Mouse (Mus musculus) neutrophil, adult 65 days (primary cell): ENCODE data around the gene Atp6ap1. TPM values are rescaled to one million over a fixed set of nuclear protein-coding genes. Genes with fewer than 3 reads are reported as not detected.

Experiments
- total RNA-seq: library from RNA; stranded (reverse); gene quantifications from 2 replicates; pipeline ENCODE4 v1.2.4, GENCODE M21; 2023

The Atp6ap1 gene
- total RNA-seq, result 176 and 181 TPM in 2 replicates

DNA sequence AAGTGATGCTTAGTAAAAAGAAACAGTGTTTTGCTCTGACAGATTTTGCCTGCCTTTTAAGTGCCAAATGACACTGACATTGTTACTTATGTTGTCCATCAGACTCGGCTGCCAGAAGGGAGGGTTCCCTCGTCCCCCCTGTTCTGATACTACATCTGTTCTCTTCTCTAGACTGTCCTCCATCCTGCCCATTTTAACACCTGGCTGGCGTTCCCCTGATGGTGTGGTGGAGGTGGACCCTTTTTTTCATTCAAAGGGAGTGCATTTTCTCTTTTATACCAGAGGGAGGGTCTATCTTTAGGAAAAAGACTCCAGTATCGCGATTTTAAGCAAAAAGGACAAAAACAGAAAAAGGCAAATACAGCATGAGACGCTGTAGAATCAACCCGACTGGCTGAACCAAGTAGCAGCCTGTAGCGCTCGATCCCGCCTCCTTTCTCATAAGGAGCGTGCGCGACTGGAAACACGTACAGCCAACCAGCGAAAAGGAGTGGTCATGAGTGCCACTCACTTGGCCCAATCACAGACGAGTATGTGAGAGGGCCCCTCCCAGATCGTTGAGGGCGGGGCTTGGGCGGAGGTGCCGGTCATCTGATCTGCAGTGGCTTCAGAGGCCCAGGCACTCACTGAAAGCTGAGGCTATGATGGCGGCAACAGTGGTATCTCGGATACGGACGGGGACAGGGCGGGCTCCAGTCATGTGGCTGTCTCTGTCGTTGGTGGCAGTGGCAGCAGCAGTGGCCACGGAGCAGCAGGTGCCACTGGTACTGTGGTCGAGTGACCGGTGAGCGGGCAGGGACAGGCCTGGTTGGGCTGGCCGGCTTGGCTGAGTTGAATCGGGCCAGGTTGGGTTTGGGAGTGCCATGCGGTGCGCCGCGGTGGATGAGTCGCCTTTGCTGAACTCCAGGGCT, at the start of gene Atp6ap1:
Gene Atp6ap1 (plus strand): TSS at position 560 of the 911 bp plus-strand sequence.

DNA sequence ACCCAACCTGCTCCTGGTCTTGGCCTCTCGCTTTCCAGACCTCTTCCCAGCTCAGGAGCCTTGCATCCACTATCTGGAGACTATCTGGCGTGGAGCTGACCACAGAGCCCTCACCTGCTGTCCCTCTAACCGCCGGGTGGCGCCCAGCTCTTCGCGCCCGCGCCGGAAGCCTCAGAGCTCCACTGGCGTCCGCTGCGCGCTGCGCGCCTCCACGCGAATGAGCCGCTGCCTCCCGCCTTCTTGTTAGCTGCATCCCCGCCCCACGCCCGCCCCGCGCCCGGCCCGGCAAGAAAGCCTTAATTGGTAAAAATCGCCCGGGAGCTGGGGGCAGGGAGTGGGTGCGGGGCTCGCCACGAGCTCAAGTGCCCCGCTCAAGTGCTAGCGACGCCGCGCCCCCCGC, 47.3 kb upstream of the Atp6ap1 start, which contains the start of gene Flna:
Gene Flna (minus strand): TSS at position 206 of the 400 bp plus-strand sequence.

DNA sequence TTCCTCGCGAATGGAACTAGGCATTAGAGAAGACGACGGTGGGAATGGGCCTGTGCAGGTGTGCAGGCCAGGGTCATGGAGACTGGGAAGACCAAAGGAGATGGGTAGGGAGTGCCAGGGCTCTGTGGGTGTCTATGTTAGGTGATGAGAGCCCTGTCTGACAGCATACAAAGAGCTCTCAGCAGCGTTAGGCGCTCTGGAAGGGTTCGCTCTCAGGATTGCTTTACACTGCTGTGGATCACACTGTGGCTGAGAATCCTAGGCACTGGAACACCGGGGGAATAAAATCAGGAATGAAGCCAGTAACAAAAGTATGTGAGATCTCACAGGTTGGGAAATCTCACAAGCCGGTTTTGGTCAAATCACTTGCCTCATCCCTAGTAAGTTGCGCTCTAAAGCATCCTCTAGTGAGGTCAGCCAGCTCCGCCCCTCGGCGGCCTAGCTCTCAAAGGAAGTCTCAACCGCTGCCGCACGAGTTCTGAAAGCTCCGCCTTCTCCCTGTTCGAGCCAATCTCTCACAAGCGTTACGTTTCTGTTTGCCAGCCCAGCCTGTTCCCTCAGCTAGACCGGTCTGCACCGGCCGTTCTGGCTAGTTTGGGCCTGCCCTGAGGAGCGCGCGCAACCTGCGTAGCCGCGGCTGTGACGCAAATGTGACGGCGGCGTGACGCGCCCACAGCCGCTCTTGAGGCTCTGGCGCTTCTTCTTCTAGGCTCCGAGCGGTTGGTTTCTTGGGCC, 42.6 kb upstream of the Atp6ap1 start, which contains the start of gene Emd:
Gene Emd (plus strand): TSS at position 535 of the 735 bp plus-strand sequence.

DNA sequence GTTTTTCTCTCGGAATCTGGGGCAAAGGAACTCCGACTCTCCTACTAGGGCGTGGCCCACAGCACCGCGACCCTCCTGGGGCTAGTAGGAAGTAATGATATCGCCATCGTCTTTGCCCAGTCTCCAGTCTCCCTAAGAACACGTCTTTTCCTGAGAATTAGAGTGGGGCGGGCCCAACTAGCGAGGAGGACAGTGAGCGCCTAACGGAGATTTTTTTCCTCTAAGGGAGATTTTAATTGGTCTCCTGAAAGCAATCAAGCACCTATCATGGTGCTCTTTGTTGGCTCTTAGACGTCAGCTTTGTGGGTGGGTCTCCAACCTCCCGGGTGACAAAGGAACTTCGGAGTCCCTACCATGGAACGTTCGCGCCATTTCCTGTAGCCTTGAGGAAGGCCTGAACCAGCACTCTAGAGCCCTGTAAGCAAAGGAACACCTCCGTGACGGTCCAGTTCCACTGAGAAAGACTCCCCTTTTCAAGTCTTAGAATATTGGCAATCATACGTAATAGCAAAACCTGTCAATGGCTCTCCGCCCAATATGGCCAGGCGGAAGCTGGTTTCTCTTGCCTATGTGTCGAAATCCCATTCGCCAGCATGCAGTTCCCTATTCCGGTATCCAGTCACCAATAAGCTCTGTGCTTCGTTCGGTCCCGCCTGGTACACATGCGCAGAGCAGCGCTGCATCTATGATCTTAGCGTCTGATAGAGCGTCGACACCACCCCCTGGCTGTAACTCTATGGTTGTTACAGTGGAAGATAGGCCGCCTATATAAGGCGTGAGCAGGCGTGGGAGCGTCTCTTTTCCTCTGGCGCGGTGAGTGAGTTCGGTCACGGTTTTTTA, 26.6 kb upstream of the Atp6ap1 start, which contains the start of gene Rpl10:
Gene Rpl10 (plus strand): TSS at position 751 of the 840 bp plus-strand sequence.

DNA sequence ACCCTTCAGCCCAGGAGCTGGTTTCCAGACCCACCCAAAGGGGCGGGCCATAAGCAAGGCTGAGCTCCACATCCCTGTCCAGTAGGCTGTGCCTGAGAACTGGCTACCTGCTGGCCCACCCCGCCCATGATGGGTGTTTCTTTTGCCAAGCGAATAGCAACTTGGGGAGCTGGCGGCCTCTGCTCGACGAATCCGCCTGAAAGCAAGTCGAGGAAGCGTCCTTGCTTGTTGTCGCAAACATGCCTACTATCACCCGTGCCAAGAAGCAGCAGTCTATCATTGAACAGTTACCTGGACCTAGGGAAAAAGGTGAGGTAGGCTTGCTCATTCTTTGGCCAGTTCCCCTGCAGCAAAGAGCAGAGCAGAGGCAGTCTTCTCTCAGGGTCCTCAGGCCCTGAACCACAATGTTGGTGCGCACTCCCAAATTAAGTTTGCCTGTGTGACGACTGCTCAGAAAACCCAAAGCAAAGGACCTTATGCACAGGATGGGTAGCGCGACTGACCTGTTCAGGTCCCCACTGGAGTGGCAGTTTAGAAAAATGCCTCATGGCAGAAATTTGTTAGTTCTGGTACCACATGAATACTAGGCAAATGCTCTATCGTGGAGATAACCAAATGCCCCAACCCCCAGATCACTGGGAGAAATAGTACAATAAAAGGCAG, 15.0 kb upstream of the Atp6ap1 start, which contains the start of the genes Taz and Dnase1l1:
Gene Taz (plus strand): TSS at position 181 of the 663 bp plus-strand sequence.
Gene Dnase1l1 (minus strand): TSS at position 606 of the 663 bp plus-strand sequence.

DNA sequence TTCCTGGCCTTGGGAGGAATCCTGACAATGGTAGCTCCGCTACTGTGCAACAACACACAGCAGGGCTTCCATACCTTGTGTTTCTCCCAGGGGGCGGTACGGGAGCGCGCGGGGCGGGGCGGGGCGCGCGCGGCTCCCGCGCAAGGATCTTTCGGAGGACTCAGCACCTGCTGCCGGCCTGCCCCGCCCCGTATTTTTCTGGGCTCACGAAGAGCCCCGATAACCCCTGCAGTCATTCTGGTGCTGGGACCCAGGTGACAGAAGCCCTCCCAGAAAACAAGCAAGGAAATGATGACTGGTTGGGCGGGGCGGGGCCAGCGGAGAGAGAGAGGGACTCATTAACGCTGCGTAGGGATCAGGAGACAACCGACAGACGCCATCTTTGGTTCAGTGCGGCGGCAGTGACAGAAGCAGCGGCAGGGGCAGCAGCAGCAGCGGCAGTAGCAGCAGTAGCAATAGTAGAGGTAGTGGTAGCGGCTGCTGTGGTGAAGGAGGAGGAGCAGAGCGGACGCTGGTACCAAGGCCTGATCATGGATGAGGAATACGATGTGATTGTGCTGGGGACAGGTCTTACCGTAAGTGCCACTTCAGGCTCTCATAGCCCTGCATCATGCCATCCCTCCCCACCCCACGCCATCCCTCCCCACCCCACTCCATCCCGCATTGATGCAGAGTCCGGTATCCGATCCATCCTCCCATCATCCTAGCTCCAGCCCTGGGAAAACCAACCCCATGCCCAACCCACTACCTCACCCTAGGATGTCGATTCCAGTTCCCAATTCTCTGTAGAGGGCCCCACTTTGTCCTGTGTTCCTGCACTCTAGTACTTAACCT, 8.2 kb downstream of the Atp6ap1 start, which contains the start of gene Gdi1:
Gene Gdi1 (plus strand): TSS at position 132 of the 834 bp plus-strand sequence.

DNA sequence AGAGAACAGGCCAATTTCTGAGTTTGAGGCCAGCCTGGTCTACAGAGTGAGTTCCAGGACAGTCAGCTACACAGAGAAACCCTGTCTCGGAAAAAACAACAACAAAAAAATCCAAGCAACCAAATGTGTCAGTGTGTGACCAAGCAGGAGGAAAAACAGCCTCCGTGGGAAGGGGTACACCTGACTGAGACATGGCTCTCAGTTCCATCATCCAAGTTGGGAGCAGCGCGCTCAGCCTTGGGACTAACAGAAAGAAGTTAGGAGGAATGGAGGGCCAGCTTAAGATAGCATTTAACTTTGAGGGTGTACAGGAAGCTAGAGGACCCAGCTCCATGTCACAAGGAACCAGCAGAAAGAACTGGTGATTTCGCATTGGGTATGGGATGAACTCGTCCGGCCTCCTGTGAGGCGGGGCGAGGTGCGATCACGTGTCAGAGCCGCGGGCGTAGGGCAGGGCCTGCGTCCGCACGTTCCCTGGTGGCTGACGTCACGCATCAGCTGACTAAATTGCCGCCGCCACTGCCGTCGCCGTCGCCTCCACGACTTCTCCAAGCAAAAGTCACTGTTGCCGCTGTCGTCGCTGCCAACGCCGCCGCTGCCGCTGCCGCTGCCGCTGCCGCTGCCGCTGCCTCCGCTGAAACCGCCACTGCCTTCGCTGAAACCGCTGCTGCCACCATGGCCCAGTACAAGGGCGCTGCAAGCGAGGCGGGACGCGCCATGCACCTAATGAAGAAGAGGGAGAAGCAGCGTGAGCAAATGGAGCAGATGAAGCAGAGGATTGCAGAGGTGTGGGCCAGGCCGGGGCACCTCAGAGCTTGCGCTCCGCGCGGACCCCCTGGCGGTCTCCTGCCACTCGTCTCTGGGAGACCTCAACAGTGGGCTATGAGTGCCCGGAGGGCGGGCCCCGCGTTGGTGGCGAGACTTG, 15.9 kb downstream of the Atp6ap1 start, which contains the start of gene Fam50a:
Gene Fam50a (plus strand): TSS at position 494 of the 925 bp plus-strand sequence.

DNA sequence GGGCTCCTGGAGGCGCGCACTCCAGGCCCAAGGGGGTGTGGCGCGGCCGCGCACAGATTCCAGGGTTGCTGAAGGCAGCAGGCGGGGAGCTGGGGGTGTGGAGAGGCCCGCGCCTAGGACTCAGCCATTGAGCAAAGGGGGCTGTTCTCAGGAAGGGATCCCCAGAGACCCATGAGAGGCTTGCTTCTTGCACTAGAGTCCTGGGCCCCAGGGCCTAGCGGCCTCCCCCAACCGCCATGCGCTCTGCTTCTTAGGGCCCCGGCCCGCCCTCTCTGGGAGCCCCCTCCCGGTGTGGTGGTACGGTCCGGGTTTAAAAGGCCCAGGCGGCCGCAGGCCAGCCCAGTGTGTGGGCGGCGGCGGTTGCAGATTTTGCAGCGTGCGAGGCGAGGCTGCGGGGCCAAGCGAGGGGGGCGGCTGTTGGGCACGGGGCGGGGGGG, 31.8 kb downstream of the Atp6ap1 start, which contains the start of gene Plxna3:
Gene Plxna3 (plus strand): TSS at position 342 of the 437 bp plus-strand sequence.

DNA sequence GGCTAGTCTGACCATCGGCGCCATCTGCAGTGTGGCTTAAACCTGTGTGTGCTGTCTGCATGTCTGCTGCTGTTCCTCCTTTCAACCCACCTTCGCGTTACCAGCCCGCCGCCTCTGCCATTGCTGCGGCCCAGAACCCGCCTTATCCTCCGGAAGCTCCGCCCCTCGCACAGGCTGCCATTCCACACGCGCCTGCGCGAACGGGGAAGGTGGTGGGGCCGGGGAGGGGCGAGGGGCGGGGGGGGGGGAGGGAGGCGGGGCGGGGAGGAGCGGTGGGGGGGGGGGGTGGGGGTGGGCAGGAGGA, 56.5 kb downstream of the Atp6ap1 start, which contains the start of gene Lage3:
Gene Lage3 (minus strand): TSS at position 152 of the 304 bp plus-strand sequence.

Other genes starting within 250 kb of the Atp6ap1 start
- gene Opn1mw, start 169.6 kb upstream of the Atp6ap1 start, total RNA-seq, result not detected in 2 replicates
- gene Mecp2, start 161.7 kb upstream of the Atp6ap1 start, total RNA-seq, result 21.5 and 32.4 TPM in 2 replicates
- not detected in 2 replicates for gene Tex28, start 129.3 kb upstream of the Atp6ap1 start, total RNA-seq
- gene Tktl1, start 119.8 kb upstream of the Atp6ap1 start, total RNA-seq, result not detected in 2 replicates
- 1,682 and 1,969 TPM in 2 replicates for gene Flna, start 47.3 kb upstream of the Atp6ap1 start, total RNA-seq
- 35.8 and 51.3 TPM in 2 replicates for gene Emd, start 42.4 kb upstream of the Atp6ap1 start, total RNA-seq
- 315 and 369 TPM in 2 replicates for gene Rpl10, start 26.3 kb upstream of the Atp6ap1 start, total RNA-seq
- gene Taz, start 15.2 kb upstream of the Atp6ap1 start, total RNA-seq, result 42.0 and 53.3 TPM in 2 replicates
- gene Dnase1l1, start 14.8 kb upstream of the Atp6ap1 start, total RNA-seq, result 21.8 and 30.6 TPM in 2 replicates
- 248 and 265 TPM in 2 replicates for gene Gdi1, start 7.9 kb downstream of the Atp6ap1 start, total RNA-seq
- 35.7 and 39.2 TPM in 2 replicates for gene Fam50a, start 15.9 kb downstream of the Atp6ap1 start, total RNA-seq
- gene Plxna3, start 32.0 kb downstream of the Atp6ap1 start, total RNA-seq, result 0.28 and 0.59 TPM in 2 replicates
- 16.1 and 16.2 TPM in 2 replicates for gene Lage3, start 56.5 kb downstream of the Atp6ap1 start, total RNA-seq
- 15.9 and 19.4 TPM in 2 replicates for gene Ubl4a, start 76.1 kb downstream of the Atp6ap1 start, total RNA-seq
- gene Slc10a3, start 76.3 kb downstream of the Atp6ap1 start, total RNA-seq, result 17.2 and 19.4 TPM in 2 replicates
- gene Fam3a, start 96.2 kb downstream of the Atp6ap1 start, total RNA-seq, result 9.1 and 9.9 TPM in 2 replicates
- 26.1 and 42.9 TPM in 2 replicates for gene Ikbkg, start 96.2 kb downstream of the Atp6ap1 start, total RNA-seq
- 378 and 394 TPM in 2 replicates for gene G6pdx, start 132.1 kb downstream of the Atp6ap1 start, total RNA-seq
- gene Gm6880, start 184.3 kb downstream of the Atp6ap1 start, total RNA-seq, result not detected in 2 replicates